Comparison of ENCODE assay signal across 7 mouse cellular contexts in the genomic region with DNA sequence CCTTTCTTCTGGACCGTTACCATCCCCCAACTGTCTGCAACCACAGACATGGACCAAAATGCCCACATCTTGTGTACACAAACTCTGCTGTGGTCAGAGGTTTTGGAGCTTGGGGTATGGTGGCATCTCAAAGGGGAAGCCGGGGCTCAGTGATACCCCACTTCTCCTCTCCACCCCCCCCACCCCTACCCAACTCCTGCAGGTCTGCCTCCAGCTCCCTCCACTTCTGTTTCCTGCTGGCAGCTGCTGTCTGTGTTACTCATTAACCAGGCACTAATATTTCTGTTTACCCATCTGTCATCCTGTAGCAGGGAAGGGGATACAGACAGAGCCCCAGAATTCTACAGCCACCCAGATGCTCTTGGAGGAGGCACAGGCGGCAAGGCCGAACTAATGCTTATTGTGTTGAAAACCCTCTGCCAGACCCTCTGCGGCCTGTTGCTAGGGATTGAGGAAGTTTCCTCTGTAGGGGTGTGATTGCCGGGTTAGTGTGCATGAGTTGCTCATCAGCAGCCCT. TPM values are rescaled to one million over a fixed set of nuclear protein-coding genes. Genes with fewer than 3 reads are reported as not detected.
DNase-seq lines count a peak whose midpoint lies in the region; ATAC-seq and TF ChIP-seq lines count a peak whose summit lies in the region.

No protein-coding gene starts in this region.

- TF ChIP-seq CTCF in liver, embryonic 14.5 days (IDR thresholded peaks at IDR 0.05; ENCODE audit: low read depth) = no peak
- TF ChIP-seq CTCF in stomach, postnatal 0 days (IDR thresholded peaks at IDR 0.05; ENCODE audit: low read depth) = no peak

- peaks cover 0 to 10% of the 10 kb centered on the region in 2 experiments; a peak in 1 of 4 replicates for H3K4me1 ChIP-seq in liver, embryonic 14.5 days (replicated peaks; ENCODE audit: control insufficient read depth in 2 of 2, insufficient read depth in 2 of 2, low read length in 1 of 2)
- no peaks in the 10 kb centered on the region for H3K4me1 ChIP-seq in stomach, postnatal 0 days (replicated peaks; ENCODE audit: control insufficient read depth, insufficient read depth)

- intact Hi-C loops in heart, postnatal 36 days (cut with DNase I) = no loop called here
- intact Hi-C loops in heart, postnatal 10 days (cut with DNase I) = no loop called here

- TF ChIP-seq EP300 in liver, embryonic 14.5 days (IDR thresholded peaks at IDR 0.05; ENCODE audit: low read depth) = no peak
- TF ChIP-seq EP300 in stomach, postnatal 0 days (optimal IDR thresholded peaks at IDR 0.05) = no peak

- H3K9me3 ChIP-seq in liver, embryonic 14.5 days (ENCODE audit: control insufficient read depth, low read length) = no peaks in the 10 kb centered on the region
- H3K9me3 ChIP-seq in stomach, postnatal 0 days (ENCODE audit: control insufficient read depth, low read length) = no peaks in the 10 kb centered on the region

- H3K27me3 ChIP-seq in liver, embryonic 14.5 days (ENCODE audit: control insufficient read depth, insufficient read depth, low read length) = no peaks in the 10 kb centered on the region
- no peaks in the 10 kb centered on the region for H3K27me3 ChIP-seq in stomach, postnatal 0 days (ENCODE audit: control insufficient read depth, insufficient read depth, low read length)

- no peaks in the 10 kb centered on the region for H3K36me3 ChIP-seq in liver, embryonic 14.5 days (replicated peaks; ENCODE audit: control insufficient read depth, insufficient read depth, low read depth)
- no peaks in the 10 kb centered on the region for H3K36me3 ChIP-seq in stomach, postnatal 0 days (ENCODE audit: control insufficient read depth, insufficient read depth, low read length)

- 18% methylated on average over 6 of the region's 6 CpGs for WGBS in liver, embryonic 14.5 days (ENCODE audit: insufficient replicate concordance)
- 39% methylated on average over 6 of the region's 6 CpGs for WGBS in stomach, postnatal 0 days

- H3K4me3 ChIP-seq in liver, embryonic 14.5 days (ENCODE audit: insufficient read depth in 1 of 2, low read depth in 2 of 2, low read length in 2 of 2) = no peak overlapping the region
- no peak overlapping the region for H3K4me3 ChIP-seq in stomach, postnatal 0 days (ENCODE audit: low read depth, low read length)

- no peak overlapping the region for H3K27ac ChIP-seq in liver, embryonic 14.5 days
- peak overlapping the region; percentile 70; the same call in 1 of the 2 replicates for H3K27ac ChIP-seq in stomach, postnatal 0 days (replicated peaks)

- H3K9ac ChIP-seq in liver, embryonic 14.5 days (replicated peaks) = no peak overlapping the region
- H3K9ac ChIP-seq in stomach, postnatal 0 days (ENCODE audit: low read length) = no peak overlapping the region

- H3K4me2 ChIP-seq in liver, embryonic 14.5 days (ENCODE audit: low read depth) = 0 out of 2 replicates have a peak overlapping the region, but pooled peaks have one; percentile 11
- no peak overlapping the region for H3K4me2 ChIP-seq in stomach, postnatal 0 days (replicated peaks; ENCODE audit: low read depth)

- peak; percentile 16 to 27 for DNase-seq in spleen, postnatal 10 days (ENCODE audit: low spot score in 2 of 2)
- no peak for DNase-seq in spleen, postnatal 14 days (ENCODE audit: low spot score in 2 of 2)
- peak; percentile 23 for DNase-seq in induced T-regulatory cell, adult 2 months (ENCODE audit: low read depth)
- DNase-seq in liver, embryonic 14.5 days (ENCODE audit: low read depth in 3 of 3, low spot score in 3 of 3) = peak in 1 of 3 experiments; percentile 17
- DNase-seq in stomach, postnatal 0 days (ENCODE audit: low spot score) = peak; percentile 54
- no peak for DNase-seq in heart, postnatal 36 days
- no peak for DNase-seq in heart, postnatal 10 days

- ATAC-seq in liver, embryonic 14.5 days (ENCODE audit: insufficient read depth) = peak; percentile 69; the same call in 1 of the 2 replicates
- ATAC-seq in stomach, postnatal 0 days (ENCODE audit: low FRiP score, low TSS enrichment) = peak; percentile 64; the same call in 1 of the 2 replicates

RNA-seq across cellular contexts. Expression of a gene that starts 11.2 kb away (rescaled TPM):
- 0.36 and 0.41 TPM in 2 replicates for polyA plus RNA-seq in liver, embryonic 14.5 days (2012; rRNA removed)
- polyA plus RNA-seq in liver, embryonic 14.5 days (2014; fragmentation: Nextera tagmentation; extraction: Ambion mirVana) = 0.34 and 0.43 TPM in 2 replicates
- 1.7 TPM in 2 replicates for polyA plus RNA-seq in stomach, postnatal 0 days (2015; fragmentation: Nextera tagmentation; extraction: Ambion mirVana)
- total RNA-seq in heart, postnatal 36 days (2021) = under 1 TPM in 1 of 2 experiments, not detected in 1; 0.14 TPM
- total RNA-seq in heart, postnatal 10 days (2021) = under 1 TPM; 0.35 to 0.57 TPM

RNA-seq across cellular contexts. Expression of a gene that starts 24.7 kb away (rescaled TPM):
- not detected in 2 replicates for polyA plus RNA-seq in liver, embryonic 14.5 days (2012; rRNA removed)
- polyA plus RNA-seq in liver, embryonic 14.5 days (2014; fragmentation: Nextera tagmentation; extraction: Ambion mirVana) = not detected in 2 replicates
- polyA plus RNA-seq in stomach, postnatal 0 days (2015; fragmentation: Nextera tagmentation; extraction: Ambion mirVana) = 12,744 and 13,054 TPM in 2 replicates
- not detected for total RNA-seq in heart, postnatal 36 days (2021)
- not detected for total RNA-seq in heart, postnatal 10 days (2021)

RNA-seq across cellular contexts. Expression of a gene that starts 43.6 kb away (rescaled TPM):
- not detected in 2 replicates for polyA plus RNA-seq in liver, embryonic 14.5 days (2012; rRNA removed)
- polyA plus RNA-seq in liver, embryonic 14.5 days (2014; fragmentation: Nextera tagmentation; extraction: Ambion mirVana) = not detected in 2 replicates
- polyA plus RNA-seq in stomach, postnatal 0 days (2015; fragmentation: Nextera tagmentation; extraction: Ambion mirVana) = 0.22 and 0.30 TPM in 2 replicates
- total RNA-seq in heart, postnatal 36 days (2021) = not detected
- total RNA-seq in heart, postnatal 10 days (2021) = not detected

RNA-seq across cellular contexts. Expression of a gene that starts 48.8 kb away (rescaled TPM):
- 0.23 and 0.26 TPM in 2 replicates for polyA plus RNA-seq in liver, embryonic 14.5 days (2012; rRNA removed)
- polyA plus RNA-seq in liver, embryonic 14.5 days (2014; fragmentation: Nextera tagmentation; extraction: Ambion mirVana) = 0.20 TPM in 1 of 2 replicates, not detected in the other
- 1,959 and 2,038 TPM in 2 replicates for polyA plus RNA-seq in stomach, postnatal 0 days (2015; fragmentation: Nextera tagmentation; extraction: Ambion mirVana)
- 1 to 10 TPM in 1 of 2 experiments, under 1 TPM in 1; 0.73 to 3.4 TPM for total RNA-seq in heart, postnatal 36 days (2021)
- total RNA-seq in heart, postnatal 10 days (2021) = 1 to 10 TPM; 5.8 to 8.1 TPM

RNA-seq across cellular contexts. Expression of a gene that starts 49.0 kb away (rescaled TPM):
- polyA plus RNA-seq in liver, embryonic 14.5 days (2012; rRNA removed) = 0.01 TPM in 1 of 2 replicates, not detected in the other
- not detected in 2 replicates for polyA plus RNA-seq in liver, embryonic 14.5 days (2014; fragmentation: Nextera tagmentation; extraction: Ambion mirVana)
- polyA plus RNA-seq in stomach, postnatal 0 days (2015; fragmentation: Nextera tagmentation; extraction: Ambion mirVana) = 0.04 and 0.06 TPM in 2 replicates
- not detected for total RNA-seq in heart, postnatal 36 days (2021)
- under 1 TPM in 1 of 2 experiments, not detected in 1; 0.05 TPM for total RNA-seq in heart, postnatal 10 days (2021)

Comparison
In these comparisons a context has a peak if more than half of its experiments do, and no peak if none do; other contexts are left out.
1. DNase-seq: peak in spleen, postnatal 10 days (2 of 2), induced T-regulatory cell, adult 2 months (single experiment) and stomach, postnatal 0 days (single experiment); none in spleen, postnatal 14 days (0 of 2), heart, postnatal 36 days (0 of 2) and heart, postnatal 10 days (0 of 2).